Mouse (Mus musculus) limb, embryonic 10.5 days (tissue): ENCODE results near the gene Fgfr2. TPM values are rescaled to one million over a fixed set of nuclear protein-coding genes. Genes with fewer than 3 reads are reported as not detected.
A peak's percentile ranks its signal among the peaks of the same experiment; 100 is the strongest.

ENCODE experiments used
- DNase-seq: peaks from one replicate; pipeline ENCODE4 v3.0.0-alpha.2; 2017; ENCODE audit warnings: low spot score
- H3K27ac ChIP-seq: fragments of 300-500 bp; sonication (generic); 2 replicates; pipeline ENCODE4 v1.5.1; 2016; ENCODE audit warnings: mild to moderate bottlenecking
- H3K27me3 ChIP-seq: fragments of 300-500 bp; sonication (generic); 2 replicates; pipeline ENCODE4 v1.6.1; 2016; ENCODE audit warnings: low read depth, mild to moderate bottlenecking; ENCODE audit not compliant: poor library complexity, severe bottlenecking
- H3K36me3 ChIP-seq: fragments of 300-500 bp; sonication (generic); 2 replicates; pipeline ENCODE4 v1.6.1; 2016; ENCODE audit warnings: mild to moderate bottlenecking, moderate library complexity
- H3K4me1 ChIP-seq: fragments of 300-500 bp; sonication (generic); 2 replicates; pipeline ENCODE4 v1.6.1; 2016
- H3K4me3 ChIP-seq: fragments of 300-500 bp; sonication (generic); 2 replicates; pipeline ENCODE4 v1.5.1; 2016; ENCODE audit warnings: mild to moderate bottlenecking, moderate library complexity
- H3K9me3 ChIP-seq: fragments of 300-500 bp; sonication (generic); replicated peaks from 2 replicates; pipeline ENCODE4 v1.6.1; 2016; ENCODE audit warnings: mild to moderate bottlenecking
- WGBS: fragments of 180-500 bp; shearing (Covaris S2); methylation state at CpG from one replicate; pipeline ENCODE4 v1.1.7; 2016; 5-methylcytosine and 5-hydroxymethylcytosine counted together
- polyA plus RNA-seq: library from polyadenylated mRNA; unstranded; fragments of >200 nt; fragmentation: Nextera tagmentation; extraction: Ambion mirVana; gene quantifications from 2 replicates; pipeline ENCODE4 v1.2.1, GENCODE M21; 2016

The Fgfr2 gene
- polyA plus RNA-seq, 1 experiment from 2014 or later, result 64.4 TPM

- no peak for DNase-seq
- Histone ChIP-seq H3K4me3 (no peak overlapping the region), H3K4me1 (peaks cover 64% of the 10 kb centered on the region), H3K9me3 (no peaks in the 10 kb centered on the region), H3K27ac (peak overlapping the region; percentile 65), H3K27me3 (no peaks in the 10 kb centered on the region), H3K36me3 (no peaks in the 10 kb centered on the region)
- WGBS, result 70% methylated on average over 7 of the region's 7 CpGs
Measured at GRCm38 (mm10) chr7:132659633-132660032, 463.5 kb downstream of the Fgfr2 start.

GRCm38 (mm10) chr7:132658688-132659087 lies 464.5 kb downstream of the Fgfr2 start:
- peak overlapping the region; percentile 65 for H3K27ac ChIP-seq
- no peak for DNase-seq
- peaks cover 60% of the 10 kb centered on the region for H3K4me1 ChIP-seq
- 84% methylated on average over 5 of the region's 5 CpGs for WGBS
- H3K4me3 ChIP-seq, result no peak overlapping the region
- H3K9me3 ChIP-seq, result no peaks in the 10 kb centered on the region
- no peaks in the 10 kb centered on the region for H3K27me3 ChIP-seq
- no peaks in the 10 kb centered on the region for H3K36me3 ChIP-seq

- no peak overlapping the region for H3K4me3 ChIP-seq
- 16% methylated on average over 9 of the region's 9 CpGs for WGBS
- peaks cover 57% of the 10 kb centered on the region for H3K4me1 ChIP-seq
- H3K27ac ChIP-seq, result peak overlapping the region; percentile 65
- DNase-seq, result peak; percentile 54
- H3K9me3 ChIP-seq, result no peaks in the 10 kb centered on the region
- H3K27me3 ChIP-seq, result no peaks in the 10 kb centered on the region
- H3K36me3 ChIP-seq, result no peaks in the 10 kb centered on the region
Measured at GRCm38 (mm10) chr7:132658058-132658450, 465.1 kb downstream of the Fgfr2 start.

- H3K9me3 ChIP-seq, result no peaks in the 10 kb centered on the region
- no peaks in the 10 kb centered on the region for H3K27me3 ChIP-seq
- no peak for DNase-seq
- H3K4me1 ChIP-seq, result peaks cover 52% of the 10 kb centered on the region
- WGBS, result 44% methylated on average over 14 of the region's 14 CpGs
- H3K27ac ChIP-seq, result peak overlapping the region; percentile 65
- no peaks in the 10 kb centered on the region for H3K36me3 ChIP-seq
- no peak overlapping the region for H3K4me3 ChIP-seq
Measured at GRCm38 (mm10) chr7:132657371-132658057, 465.6 kb downstream of the Fgfr2 start.

GRCm38 (mm10) chr7:132656548-132656947 lies 466.6 kb downstream of the Fgfr2 start:
- Histone ChIP-seq H3K27ac (peak overlapping the region; percentile 72; the same call in 1 of the 2 replicates), H3K4me3 (no peak overlapping the region), H3K36me3 (no peaks in the 10 kb centered on the region), H3K27me3 (no peaks in the 10 kb centered on the region), H3K4me1 (peaks cover 52% of the 10 kb centered on the region), H3K9me3 (no peaks in the 10 kb centered on the region)
- peak; percentile 91 for DNase-seq
- 14% methylated on average over 3 of the region's 3 CpGs for WGBS

GRCm38 (mm10) chr7:132656075-132656474 lies 467.1 kb downstream of the Fgfr2 start:
- Histone ChIP-seq H3K4me1 (peaks cover 52% of the 10 kb centered on the region), H3K27me3 (no peaks in the 10 kb centered on the region)
- 24% methylated on average over 9 of the region's 9 CpGs for WGBS

GRCm38 (mm10) chr7:132654412-132654811 lies 468.7 kb downstream of the Fgfr2 start:
- DNase-seq, result no peak
- peaks cover 48% of the 10 kb centered on the region for H3K4me1 ChIP-seq
- 84% methylated on average over 3 of the region's 3 CpGs for WGBS

More at GRCm38 (mm10) chr7:132656075-132656474, 467.1 kb downstream of the Fgfr2 start:
- Histone ChIP-seq H3K27ac (peak overlapping the region; percentile 72; the same call in 1 of the 2 replicates), H3K9me3 (no peaks in the 10 kb centered on the region), H3K36me3 (no peaks in the 10 kb centered on the region), H3K4me3 (no peak overlapping the region)
- peak; percentile 96 for DNase-seq

GRCm38 (mm10) chr7:132646514-132646913 lies 476.6 kb downstream of the Fgfr2 start:
- Histone ChIP-seq H3K27ac (no peak overlapping the region), H3K27me3 (0 out of 2 replicates have a peak, but pooled peaks cover 9% of the 10 kb centered on the region), H3K36me3 (no peaks in the 10 kb centered on the region), H3K4me1 (peaks cover 22% of the 10 kb centered on the region), H3K4me3 (no peak overlapping the region), H3K9me3 (no peaks in the 10 kb centered on the region)
- no peak for DNase-seq
- WGBS, result 96% methylated on average over 1 of the region's 1 CpGs

More at GRCm38 (mm10) chr7:132654412-132654811, 468.7 kb downstream of the Fgfr2 start:
- Histone ChIP-seq H3K36me3 (no peaks in the 10 kb centered on the region), H3K27me3 (no peaks in the 10 kb centered on the region), H3K4me3 (no peak overlapping the region), H3K9me3 (no peaks in the 10 kb centered on the region), H3K27ac (0 out of 2 replicates have a peak overlapping the region, but pooled peaks have one; percentile 1)

GRCm38 (mm10) chr7:132644605-132645279 lies 478.4 kb downstream of the Fgfr2 start:
- 72% methylated on average over 11 of the region's 11 CpGs for WGBS
- no peak overlapping the region for H3K4me3 ChIP-seq
- peaks cover 24% of the 10 kb centered on the region for H3K4me1 ChIP-seq
- H3K36me3 ChIP-seq, result no peaks in the 10 kb centered on the region
- no peaks in the 10 kb centered on the region for H3K9me3 ChIP-seq
- 0 out of 2 replicates have a peak, but pooled peaks cover 9% of the 10 kb centered on the region for H3K27me3 ChIP-seq
- no peak overlapping the region for H3K27ac ChIP-seq
- no peak for DNase-seq

GRCm38 (mm10) chr7:132641606-132642005 lies 481.5 kb downstream of the Fgfr2 start:
- WGBS, result 78% methylated on average over 1 of the region's 1 CpGs
- Histone ChIP-seq H3K9me3 (no peaks in the 10 kb centered on the region), H3K27ac (no peak overlapping the region), H3K4me1 (peaks cover 36% of the 10 kb centered on the region), H3K4me3 (no peak overlapping the region), H3K27me3 (0 out of 2 replicates have a peak, but pooled peaks cover 13% of the 10 kb centered on the region), H3K36me3 (no peaks in the 10 kb centered on the region)
- DNase-seq, result no peak

- Histone ChIP-seq H3K4me1 (peaks cover 36% of the 10 kb centered on the region), H3K9me3 (no peaks in the 10 kb centered on the region), H3K27me3 (0 out of 2 replicates have a peak, but pooled peaks cover 13% of the 10 kb centered on the region), H3K36me3 (no peaks in the 10 kb centered on the region), H3K4me3 (no peak overlapping the region), H3K27ac (0 out of 2 replicates have a peak overlapping the region, but pooled peaks have one; percentile 6)
- 25% methylated on average over 9 of the region's 9 CpGs for WGBS
- DNase-seq, result no peak
Measured at GRCm38 (mm10) chr7:132640946-132641345, 482.2 kb downstream of the Fgfr2 start.

GRCm38 (mm10) chr7:132638446-132639087 lies 484.6 kb downstream of the Fgfr2 start:
- 62% methylated on average over 12 of the region's 12 CpGs for WGBS
- Histone ChIP-seq H3K4me1 (peaks cover 36% of the 10 kb centered on the region), H3K9me3 (no peaks in the 10 kb centered on the region), H3K4me3 (no peak overlapping the region), H3K36me3 (no peaks in the 10 kb centered on the region), H3K27ac (no peak overlapping the region), H3K27me3 (0 out of 2 replicates have a peak, but pooled peaks cover 18% of the 10 kb centered on the region)
- peak; percentile 56 for DNase-seq
